Mouse (Mus musculus) megakaryocyte, embryonic 14.5 days (primary cell): ENCODE results near the gene Itgav.

Experiments
- FLI1 ChIP-seq: IDR thresholded peaks from 2 replicates; pipeline ENCODE4 v1.6.1; 2012; ENCODE audit warnings: low read length, inconsistent platforms, mixed read lengths
- GATA1 ChIP-seq: IDR thresholded peaks from 3 replicates; pipeline ENCODE4 v1.6.1; 2012; ENCODE audit warnings: mixed read lengths, low read length, inconsistent platforms, borderline replicate concordance

GRCm38 (mm10) chr2:83813273-83813892, 89.2 kb downstream of the Itgav start:
- no peak for TF ChIP-seq GATA1
- no peak for TF ChIP-seq FLI1
